Mouse (Mus musculus) stomach, postnatal 0 days (tissue): ENCODE measurements around the gene Hoxd13. TPM values are rescaled to one million over a fixed set of nuclear protein-coding genes. Genes with fewer than 3 reads are reported as not detected.

Experiments
- ATAC-seq: fragments of 200-750 bp; cut with Nextera tagmentation; 2 replicates; pipeline ENCODE4 v1.8.0; 2017; ENCODE audit not compliant: low FRiP score, low TSS enrichment
- DNase-seq: peaks from one replicate; pipeline ENCODE4 v3.0.0-alpha.2; 2016; ENCODE audit warnings: low spot score
- H3K27ac ChIP-seq: fragments of 300-500 bp; sonication (generic); replicated peaks from 2 replicates; pipeline ENCODE4 v1.5.1; 2014; ENCODE audit warnings: mild to moderate bottlenecking, control low read depth
- H3K27me3 ChIP-seq: fragments of 300-500 bp; sonication (generic); 2 replicates; pipeline ENCODE4 v1.6.1; 2014; ENCODE audit warnings: low read length; ENCODE audit not compliant: control insufficient read depth, insufficient read depth
- H3K36me3 ChIP-seq: fragments of 300-500 bp; sonication (generic); 2 replicates; pipeline ENCODE4 v1.6.1; 2014; ENCODE audit warnings: low read length, mixed read lengths; ENCODE audit not compliant: control insufficient read depth, insufficient read depth
- H3K4me1 ChIP-seq: fragments of 300-500 bp; sonication (generic); replicated peaks from 2 replicates; pipeline ENCODE4 v1.6.1; 2014; ENCODE audit warnings: antibody characterized with exemption; ENCODE audit not compliant: control insufficient read depth, insufficient read depth
- H3K4me2 ChIP-seq: fragments of 300-500 bp; sonication (generic); replicated peaks from 2 replicates; pipeline ENCODE4 v1.6.1; 2014; ENCODE audit warnings: low read depth, mild to moderate bottlenecking, control low read depth, moderate library complexity
- H3K4me3 ChIP-seq: fragments of 300-500 bp; sonication (generic); 2 replicates; pipeline ENCODE4 v1.5.1; 2014; ENCODE audit warnings: low read depth, low read length, control low read depth
- H3K9ac ChIP-seq: fragments of 300-500 bp; sonication (generic); 2 replicates; pipeline ENCODE4 v1.6.1; 2014; ENCODE audit warnings: mild to moderate bottlenecking, low read length, control low read depth, mixed read lengths
- H3K9me3 ChIP-seq: fragments of 300-500 bp; sonication (generic); 2 replicates; pipeline ENCODE4 v1.6.1; 2016; ENCODE audit warnings: low read length; ENCODE audit not compliant: control insufficient read depth
- CTCF ChIP-seq: IDR thresholded peaks from 2 replicates; pipeline ENCODE4 v1.5.1; 2016; ENCODE audit warnings: antibody characterized with exemption, low read depth, mild to moderate bottlenecking, moderate library complexity
- EP300 ChIP-seq: optimal IDR thresholded peaks from 2 replicates; pipeline ENCODE3; 2016; ENCODE audit warnings: antibody characterized with exemption
- WGBS: fragments of 180-500 bp; shearing (Covaris S2); extraction: QIAGEN DNeasy Blood & Tissue Kit; methylation state at CpG from one replicate; pipeline ENCODE4 v1.1.7; 2014; 5-methylcytosine and 5-hydroxymethylcytosine counted together
- polyA plus RNA-seq: library from polyadenylated mRNA; unstranded; fragments of >200 nt; fragmentation: Nextera tagmentation; extraction: Ambion mirVana; gene quantifications from 2 replicates; pipeline ENCODE4 v1.2.1, GENCODE M21; 2015

The Hoxd13 gene
- polyA plus RNA-seq, 1 experiment from 2014 or later = not detected

- TF ChIP-seq CTCF (no peak), EP300 (no peak)
- Histone ChIP-seq H3K9me3 (no peaks in the 10 kb centered on the region), H3K4me1 (no peaks in the 10 kb centered on the region), H3K27ac (no peak overlapping the region), H3K9ac (no peak overlapping the region), H3K4me2 (no peak overlapping the region), H3K36me3 (no peaks in the 10 kb centered on the region), H3K4me3 (no peak overlapping the region), H3K27me3 (peaks cover 32% of the 10 kb centered on the region)
- no peak for DNase-seq
- ATAC-seq = no peak
- 7% methylated on average over 4 of the region's 4 CpGs for WGBS
These were observed 25.3 kb downstream of the Hoxd13 start for GRCm38 (mm10) chr2:74693432-74693827.

- no peak overlapping the region for H3K4me2 ChIP-seq
- H3K9me3 ChIP-seq = no peaks in the 10 kb centered on the region
- peaks cover 37% of the 10 kb centered on the region for H3K27me3 ChIP-seq
- WGBS = 3% methylated on average over 16 of the region's 16 CpGs
- H3K27ac ChIP-seq = no peak overlapping the region
- H3K9ac ChIP-seq = no peak overlapping the region
- no peaks in the 10 kb centered on the region for H3K4me1 ChIP-seq
- no peak for DNase-seq
- H3K4me3 ChIP-seq = no peak overlapping the region
- no peaks in the 10 kb centered on the region for H3K36me3 ChIP-seq
- peak; percentile 48 for TF ChIP-seq CTCF
- TF ChIP-seq EP300 = no peak
- no peak for ATAC-seq
These were observed 26.0 kb downstream of the Hoxd13 start for GRCm38 (mm10) chr2:74694066-74694465.

- H3K4me3 ChIP-seq = no peak overlapping the region
These were observed 27.3 kb downstream of the Hoxd13 start for GRCm38 (mm10) chr2:74695383-74695782.

GRCm38 (mm10) chr2:74695813-74696430 lies 27.8 kb downstream of the Hoxd13 start:
- 9% methylated on average over 7 of the region's 7 CpGs for WGBS
- Histone ChIP-seq H3K4me3 (no peak overlapping the region), H3K36me3 (no peaks in the 10 kb centered on the region), H3K27ac (no peak overlapping the region), H3K4me2 (no peak overlapping the region), H3K27me3 (peaks cover 45% of the 10 kb centered on the region), H3K4me1 (no peaks in the 10 kb centered on the region), H3K9me3 (no peaks in the 10 kb centered on the region), H3K9ac (no peak overlapping the region)
- DNase-seq (no peak), ATAC-seq (no peak)
- TF ChIP-seq CTCF (no peak), EP300 (no peak)

More at GRCm38 (mm10) chr2:74695383-74695782, 27.3 kb downstream of the Hoxd13 start:
- Histone ChIP-seq H3K4me2 (no peak overlapping the region), H3K27me3 (peaks cover 41% of the 10 kb centered on the region), H3K36me3 (no peaks in the 10 kb centered on the region), H3K9ac (no peak overlapping the region), H3K27ac (no peak overlapping the region), H3K9me3 (no peaks in the 10 kb centered on the region), H3K4me1 (no peaks in the 10 kb centered on the region)
- ATAC-seq (no peak), DNase-seq (no peak)
- TF ChIP-seq EP300 = no peak
- TF ChIP-seq CTCF = no peak
- WGBS = 0% methylated on average over 1 of the region's 1 CpGs

GRCm38 (mm10) chr2:74696442-74697335 lies 28.6 kb downstream of the Hoxd13 start:
- H3K27me3 ChIP-seq = peaks cover 42% of the 10 kb centered on the region
- TF ChIP-seq CTCF = no peak
- no peak for TF ChIP-seq EP300
- H3K36me3 ChIP-seq = no peaks in the 10 kb centered on the region
- H3K9me3 ChIP-seq = no peaks in the 10 kb centered on the region
- H3K9ac ChIP-seq = no peak overlapping the region
- DNase-seq (no peak), ATAC-seq (peak; percentile 13; the same call in 1 of the 2 replicates)
- no peaks in the 10 kb centered on the region for H3K4me1 ChIP-seq
- 4% methylated on average over 34 of the region's 34 CpGs for WGBS
- no peak overlapping the region for H3K4me3 ChIP-seq
- H3K27ac ChIP-seq = no peak overlapping the region
- no peak overlapping the region for H3K4me2 ChIP-seq

GRCm38 (mm10) chr2:74697567-74698121 lies 29.5 kb downstream of the Hoxd13 start, which contains the start of gene Hoxd9:
Gene Hoxd9 (plus strand): TSS chr2:74697727.
- H3K27me3 ChIP-seq = peaks cover 33% of the 10 kb centered on the region
- H3K27ac ChIP-seq = no peak within 1 kb of the TSS
- 1% methylated on average over 43 of the region's 43 CpGs for WGBS
- H3K9me3 ChIP-seq = no peaks in the 10 kb centered on the region
- no peaks in the 10 kb centered on the region for H3K4me1 ChIP-seq
- peak; percentile 29 for DNase-seq
- H3K36me3 ChIP-seq = no peaks in the 10 kb centered on the region
- no peak; the same call in 1 of the 2 replicates for TF ChIP-seq CTCF
- TF ChIP-seq EP300 = no peak
- peak within 1 kb of the TSS; percentile 49 for H3K4me2 ChIP-seq
- H3K4me3 ChIP-seq = peak within 1 kb of the TSS; percentile 37
- peak; percentile 48; the same call in 1 of the 2 replicates for ATAC-seq
- H3K9ac ChIP-seq = no peak within 1 kb of the TSS
